Comparison of ENCODE assay signal across 10 mouse cellular contexts in the genomic region with DNA sequence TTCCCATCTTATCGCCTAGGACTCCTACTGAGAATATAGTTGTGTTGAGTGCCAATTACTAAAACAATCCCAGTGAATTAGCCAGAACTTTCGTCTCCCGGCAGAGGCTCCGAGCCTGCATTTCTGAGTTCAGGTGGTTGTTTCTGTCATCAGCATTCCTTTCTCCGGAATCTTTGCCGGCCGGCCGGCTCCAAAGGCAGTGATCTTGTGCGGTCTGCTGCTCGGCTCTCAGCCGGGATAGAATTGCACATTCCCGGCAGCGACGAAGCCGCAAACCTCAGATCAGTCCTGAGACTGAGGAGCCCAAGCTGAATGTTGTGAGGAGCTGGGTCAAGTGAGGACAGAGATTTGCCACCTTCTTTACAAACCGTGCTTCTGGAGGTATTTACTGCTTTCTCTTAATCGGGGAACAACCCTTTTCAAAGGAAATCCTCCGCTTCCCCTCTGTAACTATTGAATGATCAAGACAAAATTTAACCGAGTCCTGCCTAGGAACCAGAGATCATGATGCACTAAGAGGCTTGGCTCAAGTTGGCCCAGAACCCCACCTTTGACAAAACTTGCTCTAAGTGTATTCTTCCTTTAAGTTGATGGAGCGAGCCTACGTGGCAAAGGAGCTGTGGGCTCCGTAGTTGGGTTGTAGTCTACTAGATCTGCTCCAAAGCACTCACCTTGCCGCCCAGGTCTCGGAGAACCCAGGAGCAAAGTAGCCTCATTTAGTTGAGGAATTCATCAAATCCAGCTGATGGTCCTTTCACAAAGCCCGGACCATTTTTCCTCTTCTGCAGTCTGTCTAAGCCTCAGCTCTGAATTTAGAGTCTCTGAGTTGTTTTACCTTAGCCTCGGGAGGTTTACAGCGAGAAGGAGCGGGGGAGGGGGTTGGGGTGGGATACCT. TPM values are rescaled to one million over a fixed set of nuclear protein-coding genes. Genes with fewer than 3 reads are reported as not detected.
DNase-seq lines count a peak whose midpoint lies in the region; ATAC-seq and TF ChIP-seq lines count a peak whose summit lies in the region.
"Had no signal": no experiment of that assay in that cellular context is flagged by ENCODE, and none has a peak within 500 bp of the region (broad histone marks: within the 10 kb centered on the region; RNA-seq: fewer than 3 reads in every experiment).

No protein-coding gene starts in this region.

- under 1% methylated on average over 28 of the region's 28 CpGs for WGBS in midbrain, embryonic 10.5 days
- WGBS in midbrain, postnatal 0 days = 2% methylated on average over 28 of the region's 28 CpGs
- 2% methylated on average over 28 of the region's 28 CpGs for WGBS in embryonic facial prominence, embryonic 13.5 days
- 1% methylated on average over 28 of the region's 28 CpGs for WGBS in limb, embryonic 10.5 days
- 14% methylated on average over 28 of the region's 28 CpGs for WGBS in stomach, embryonic 16.5 days

- no peak overlapping the region for H3K4me3 ChIP-seq in midbrain, embryonic 10.5 days
- H3K4me3 ChIP-seq in midbrain, postnatal 0 days (ENCODE audit: low read depth, low read length) = no peak overlapping the region
- H3K4me3 ChIP-seq in embryonic facial prominence, embryonic 13.5 days = peak overlapping the region; percentile 20; the same call in 1 of the 2 replicates
- peak overlapping the region; percentile 34 for H3K4me3 ChIP-seq in limb, embryonic 10.5 days
- peak overlapping the region; percentile 33 for H3K4me3 ChIP-seq in stomach, embryonic 16.5 days (replicated peaks; ENCODE audit: low read length)
- H3K4me3 ChIP-seq in left cerebral cortex, adult 2 months = no peak overlapping the region
- H3K4me3 ChIP-seq: lung, embryonic 15.5 days had no signal

- H3K36me3 ChIP-seq in midbrain, embryonic 10.5 days = no peaks in the 10 kb centered on the region
- H3K36me3 ChIP-seq in midbrain, postnatal 0 days (ENCODE audit: insufficient read depth, low read length) = no peaks in the 10 kb centered on the region
- no peaks in the 10 kb centered on the region for H3K36me3 ChIP-seq in embryonic facial prominence, embryonic 13.5 days
- no peaks in the 10 kb centered on the region for H3K36me3 ChIP-seq in limb, embryonic 10.5 days
- no peaks in the 10 kb centered on the region for H3K36me3 ChIP-seq in stomach, embryonic 16.5 days (ENCODE audit: control insufficient read depth, insufficient read depth, low read length)
- H3K36me3 ChIP-seq: lung, embryonic 15.5 days had no signal

- intact Hi-C loops in left cerebral cortex, adult 2 months (cut with DNase I) = loop anchor here (5.0 kb wide), 1 partner anchor 393 kb away; no protein-coding TSS in a partner anchor

- peaks cover 100% of the 10 kb centered on the region for H3K27me3 ChIP-seq in midbrain, embryonic 10.5 days (ENCODE audit: low read depth, poor library complexity, severe bottlenecking)
- peaks cover 63% of the 10 kb centered on the region for H3K27me3 ChIP-seq in midbrain, postnatal 0 days (ENCODE audit: insufficient read depth, low read length)
- peaks cover 69% of the 10 kb centered on the region for H3K27me3 ChIP-seq in embryonic facial prominence, embryonic 13.5 days
- H3K27me3 ChIP-seq in limb, embryonic 10.5 days (ENCODE audit: low read depth, poor library complexity, severe bottlenecking) = peaks cover 74% of the 10 kb centered on the region
- peaks cover 24% of the 10 kb centered on the region for H3K27me3 ChIP-seq in stomach, embryonic 16.5 days (ENCODE audit: control insufficient read depth, insufficient read depth, low read length)

- no peak for ATAC-seq in midbrain, postnatal 0 days (ENCODE audit: low FRiP score)
- ATAC-seq in embryonic facial prominence, embryonic 13.5 days (ENCODE audit: insufficient number of reproducible peaks, insufficient read depth, low FRiP score, low TSS enrichment, low read depth) = no peak
- no peak for ATAC-seq in stomach, embryonic 16.5 days (ENCODE audit: insufficient read depth, low FRiP score)

- no peak overlapping the region for H3K4me2 ChIP-seq in midbrain, postnatal 0 days (ENCODE audit: low read depth, low read length, poor library complexity, severe bottlenecking)
- peak overlapping the region; percentile 38 for H3K4me2 ChIP-seq in embryonic facial prominence, embryonic 13.5 days
- H3K4me2 ChIP-seq in stomach, embryonic 16.5 days (ENCODE audit: low read depth, low read length) = peak overlapping the region; percentile 56
- H3K4me2 ChIP-seq: lung, embryonic 15.5 days had no signal

- H3K4me1 ChIP-seq in midbrain, embryonic 10.5 days = peaks cover 20% of the 10 kb centered on the region
- no peaks in the 10 kb centered on the region for H3K4me1 ChIP-seq in midbrain, postnatal 0 days (ENCODE audit: insufficient read depth, low read length)
- peaks cover 6% of the 10 kb centered on the region; the same call in 1 of the 2 replicates for H3K4me1 ChIP-seq in embryonic facial prominence, embryonic 13.5 days
- peaks cover 25% of the 10 kb centered on the region for H3K4me1 ChIP-seq in limb, embryonic 10.5 days
- no peaks in the 10 kb centered on the region for H3K4me1 ChIP-seq in stomach, embryonic 16.5 days (ENCODE audit: control insufficient read depth, insufficient read depth, low read length)

- no peaks in the 10 kb centered on the region for H3K9me3 ChIP-seq in midbrain, embryonic 10.5 days (replicated peaks)
- H3K9me3 ChIP-seq in midbrain, postnatal 0 days (ENCODE audit: low read length) = no peaks in the 10 kb centered on the region
- no peaks in the 10 kb centered on the region for H3K9me3 ChIP-seq in embryonic facial prominence, embryonic 13.5 days
- H3K9me3 ChIP-seq in limb, embryonic 10.5 days (replicated peaks) = no peaks in the 10 kb centered on the region
- H3K9me3 ChIP-seq in stomach, embryonic 16.5 days (replicated peaks; ENCODE audit: control insufficient read depth, low read length) = no peaks in the 10 kb centered on the region
- H3K9me3 ChIP-seq: lung, embryonic 15.5 days had no signal

- no peak for TF ChIP-seq CTCF in midbrain, postnatal 0 days (IDR thresholded peaks at IDR 0.05)
- TF ChIP-seq CTCF in left cerebral cortex, adult 2 months (IDR thresholded peaks at IDR 0.05) = no peak

- DNase-seq in midbrain, embryonic 10.5 days (ENCODE audit: low spot score) = peak; percentile 51
- DNase-seq in midbrain, postnatal 0 days (ENCODE audit: low spot score) = no peak
- DNase-seq in limb, embryonic 10.5 days (ENCODE audit: low spot score) = peak; percentile 58
- DNase-seq in cerebellum, postnatal 25 days = no peak
- DNase-seq in left cerebral cortex, adult 2 months (ENCODE audit: extremely low spot score in 1 of 2, low spot score in 2 of 2) = no peak
- DNase-seq: kidney, adult 9 months; layer of hippocampus, postnatal 36 days had no signal

- no peak overlapping the region for H3K27ac ChIP-seq in midbrain, embryonic 10.5 days (replicated peaks)
- H3K27ac ChIP-seq in midbrain, postnatal 0 days (ENCODE audit: low read depth, low read length) = no peak overlapping the region
- no peak overlapping the region for H3K27ac ChIP-seq in embryonic facial prominence, embryonic 13.5 days
- no peak overlapping the region for H3K27ac ChIP-seq in limb, embryonic 10.5 days
- peak overlapping the region; percentile 33; the same call in 1 of the 2 replicates for H3K27ac ChIP-seq in stomach, embryonic 16.5 days (ENCODE audit: low read length)
- no peak overlapping the region for H3K27ac ChIP-seq in left cerebral cortex, adult 2 months
- H3K27ac ChIP-seq: lung, embryonic 15.5 days had no signal

- H3K9ac ChIP-seq in midbrain, postnatal 0 days (replicated peaks; ENCODE audit: low read length, poor library complexity, severe bottlenecking) = no peak overlapping the region
- 0 out of 2 replicates have a peak overlapping the region, but pooled peaks have one; percentile 27 for H3K9ac ChIP-seq in embryonic facial prominence, embryonic 13.5 days
- H3K9ac ChIP-seq in stomach, embryonic 16.5 days (ENCODE audit: low read length) = peak overlapping the region; percentile 58
- H3K9ac ChIP-seq: lung, embryonic 15.5 days had no signal

RNA-seq across cellular contexts. Expression of a gene that starts 4.4 kb away (rescaled TPM):
- polyA plus RNA-seq in midbrain, embryonic 10.5 days (2016; fragmentation: Nextera tagmentation; extraction: Ambion mirVana) = 16.4 and 20.7 TPM in 2 replicates
- total RNA-seq in midbrain, postnatal 0 days (2014; rRNA removed) = 6.8 and 12.3 TPM in 2 replicates
- 13.2 and 25.8 TPM in 2 replicates for polyA plus RNA-seq in midbrain, postnatal 0 days (2015; fragmentation: Nextera tagmentation; extraction: Ambion mirVana)
- 9.4 and 11.9 TPM in 2 replicates for polyA plus RNA-seq in embryonic facial prominence, embryonic 13.5 days (2015; fragmentation: Nextera tagmentation; extraction: Ambion mirVana)
- polyA plus RNA-seq in limb, embryonic 10.5 days (2016; fragmentation: Nextera tagmentation; extraction: Ambion mirVana) = 11.4 and 13.3 TPM in 2 replicates
- 31.6 and 33.6 TPM in 2 replicates for polyA plus RNA-seq in stomach, embryonic 16.5 days (2015; fragmentation: Nextera tagmentation; extraction: Ambion mirVana)
- total RNA-seq in left cerebral cortex, adult 2 months (2021) = 1 to 10 TPM in 1 of 2 experiments, under 1 TPM in 1; 0.84 to 2.4 TPM
- total RNA-seq: layer of hippocampus, postnatal 36 days had no signal

Comparison
In these comparisons a context has a peak if more than half of its experiments do, and no peak if none do; other contexts are left out.
1. DNase-seq: peak in midbrain, embryonic 10.5 days (single experiment) and limb, embryonic 10.5 days (single experiment); none in midbrain, postnatal 0 days (single experiment), cerebellum, postnatal 25 days (0 of 2) and left cerebral cortex, adult 2 months (0 of 2).
2. H3K4me3 ChIP-seq: peak in embryonic facial prominence, embryonic 13.5 days (single experiment), limb, embryonic 10.5 days (single experiment) and stomach, embryonic 16.5 days (single experiment); none in midbrain, embryonic 10.5 days (single experiment), midbrain, postnatal 0 days (single experiment) and left cerebral cortex, adult 2 months (single experiment).